Mouse (Mus musculus) erythroblast, embryonic 14.5 days (primary cell): Measurements from ENCODE around the gene Pcsk1n. TPM values are rescaled to one million over a fixed set of nuclear protein-coding genes. Genes with fewer than 3 reads are reported as not detected.
A peak's percentile ranks its signal among the peaks of the same experiment; 100 is the strongest.

Experiments
- H3K27me3 ChIP-seq: 2 replicates; pipeline ENCODE4 v1.6.1; 2012; ENCODE audit warnings: inconsistent platforms; ENCODE audit not compliant: control insufficient read depth
- H3K36me3 ChIP-seq: 2 replicates; pipeline ENCODE4 v1.6.1; 2012; ENCODE audit warnings: mild to moderate bottlenecking, inconsistent platforms; ENCODE audit not compliant: control insufficient read depth
- H3K4me1 ChIP-seq: 2 replicates; pipeline ENCODE4 v1.6.1; 2012; ENCODE audit warnings: inconsistent platforms; ENCODE audit not compliant: control insufficient read depth
- H3K4me3 ChIP-seq: replicated peaks from 2 replicates; pipeline ENCODE3; 2012; ENCODE audit warnings: moderate library complexity, mild to moderate bottlenecking, inconsistent platforms
- H3K9me3 ChIP-seq: 2 replicates; pipeline ENCODE4 v1.6.1; 2012; ENCODE audit warnings: low read length, inconsistent platforms, mixed read lengths; ENCODE audit not compliant: control insufficient read depth
- GATA1 ChIP-seq: IDR thresholded peaks from 2 replicates; pipeline ENCODE4 v1.6.1; 2012; ENCODE audit warnings: low read length, inconsistent platforms, mixed read lengths
- TAL1 ChIP-seq: IDR thresholded peaks from 3 replicates; pipeline ENCODE4 v1.6.1; 2012; ENCODE audit warnings: low read length, inconsistent platforms, mixed read lengths
- polyA plus RNA-seq: library from polyadenylated mRNA; stranded (reverse); fragments of >175 nt; gene quantifications from 2 replicates; pipeline ENCODE4 v1.2.3, GENCODE M21; 2012

Gene Pcsk1n
- polyA plus RNA-seq, 1 experiment = not detected

- TF ChIP-seq GATA1 = no peak
- peaks cover 26% of the 10 kb centered on the region for H3K36me3 ChIP-seq
- H3K4me3 ChIP-seq = no peak overlapping the region
- peaks cover 4% of the 10 kb centered on the region; the same call in 1 of the 2 replicates for H3K9me3 ChIP-seq
- no peaks in the 10 kb centered on the region for H3K27me3 ChIP-seq
- peaks cover 3% of the 10 kb centered on the region for H3K4me1 ChIP-seq
Observed at GRCm38 (mm10) chrX:7936874-7937273, 17.3 kb downstream of the Pcsk1n start.

DNA sequence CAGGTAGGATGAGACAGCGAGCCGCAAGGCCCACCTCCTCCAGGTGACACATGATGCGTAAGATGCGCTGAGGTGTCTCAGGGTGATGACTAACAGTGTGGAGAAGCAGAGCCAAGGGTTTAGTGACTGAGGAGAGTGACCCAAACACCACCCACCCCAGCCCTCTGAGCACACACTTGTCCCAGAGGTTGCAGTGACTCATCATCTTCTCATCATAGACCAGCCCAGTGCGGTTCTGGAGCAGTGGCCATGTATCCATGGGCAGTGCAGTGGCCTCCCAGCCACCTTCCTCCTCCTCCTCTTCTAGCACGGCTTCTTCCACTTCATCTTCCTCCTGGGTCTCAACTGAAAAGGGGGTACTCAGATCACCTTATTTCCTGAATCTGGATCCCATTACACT, 18.0 kb downstream of the Pcsk1n start:
- peaks cover 26% of the 10 kb centered on the region for H3K36me3 ChIP-seq
- no peak overlapping the region for H3K4me3 ChIP-seq
- peaks cover 3% of the 10 kb centered on the region for H3K4me1 ChIP-seq
- peaks cover 4% of the 10 kb centered on the region; the same call in 1 of the 2 replicates for H3K9me3 ChIP-seq
- no peak for TF ChIP-seq GATA1
- TF ChIP-seq TAL1 = no peak
- H3K27me3 ChIP-seq = no peaks in the 10 kb centered on the region

DNA sequence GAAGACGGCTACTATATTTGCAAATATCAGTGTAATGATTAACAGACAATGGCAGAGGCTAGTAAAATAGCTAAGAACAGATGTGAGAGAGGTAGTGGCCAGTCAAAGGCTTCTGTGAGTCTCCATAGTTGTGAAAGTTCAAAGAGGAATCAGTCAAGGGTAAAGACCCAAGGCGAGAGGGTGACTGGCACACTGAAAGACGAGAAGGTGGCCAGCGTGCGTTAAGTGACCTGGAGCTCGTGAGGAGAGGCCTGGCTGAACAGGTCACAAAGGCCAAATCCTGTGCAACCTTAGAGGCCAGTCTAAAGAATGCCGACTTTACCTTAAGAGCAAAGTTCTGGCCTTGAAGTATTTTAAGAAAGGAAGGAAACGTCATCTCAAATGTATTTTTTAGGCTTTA, 26.0 kb downstream of the Pcsk1n start:
- Histone ChIP-seq H3K4me3 (no peak overlapping the region), H3K4me1 (peaks cover 16% of the 10 kb centered on the region), H3K36me3 (peaks cover 4% of the 10 kb centered on the region; the same call in 1 of the 2 replicates), H3K27me3 (no peaks in the 10 kb centered on the region), H3K9me3 (peaks cover 9% of the 10 kb centered on the region)
- TF ChIP-seq TAL1 = no peak
- TF ChIP-seq GATA1 = no peak

GRCm38 (mm10) chrX:7947108-7947899, 27.7 kb downstream of the Pcsk1n start, which contains the start of gene Hdac6:
Gene Hdac6 (minus strand): TSS chrX:7947889.
- no peak for TF ChIP-seq GATA1
- TF ChIP-seq TAL1 = no peak
- H3K36me3 ChIP-seq = no peaks in the 10 kb centered on the region; the same call in 1 of the 2 replicates
- H3K9me3 ChIP-seq = peaks cover 9% of the 10 kb centered on the region
- H3K4me1 ChIP-seq = peaks cover 16% of the 10 kb centered on the region
- peak within 1 kb of the TSS; percentile 74 for H3K4me3 ChIP-seq
- no peaks in the 10 kb centered on the region for H3K27me3 ChIP-seq

DNA sequence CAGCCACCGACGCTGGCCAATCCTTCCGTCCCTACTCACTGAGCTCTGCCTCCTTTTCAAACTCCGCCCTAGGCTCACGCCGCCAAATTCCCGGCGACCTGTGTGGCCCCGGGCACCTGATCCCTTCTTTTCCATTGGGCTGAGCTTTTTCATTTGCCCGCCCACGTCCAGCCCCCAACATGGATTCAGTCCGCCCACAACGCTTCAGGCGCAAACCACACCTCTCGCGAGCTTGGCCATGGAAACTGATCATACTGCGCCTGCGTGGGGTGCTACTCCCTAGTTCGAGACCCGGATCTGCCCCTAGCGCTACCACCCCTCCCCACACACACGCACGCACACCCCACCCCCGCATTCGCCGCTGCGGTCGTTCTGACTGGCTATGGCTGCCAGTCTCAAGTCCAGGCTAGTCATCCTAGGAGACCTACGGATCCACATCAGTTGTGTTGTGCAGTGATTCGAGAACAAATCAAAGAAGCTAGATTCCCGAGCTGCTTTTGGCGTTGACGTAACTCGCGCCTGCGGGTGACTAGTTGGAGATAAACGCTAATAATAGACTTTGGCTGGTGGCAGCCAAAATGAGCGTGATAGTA, 28.4 kb downstream of the Pcsk1n start:
- H3K4me3 ChIP-seq = peak overlapping the region; percentile 74
- H3K27me3 ChIP-seq = no peaks in the 10 kb centered on the region
- H3K4me1 ChIP-seq = peaks cover 16% of the 10 kb centered on the region
- H3K9me3 ChIP-seq = peaks cover 9% of the 10 kb centered on the region
- TF ChIP-seq GATA1 (no peak), TAL1 (no peak)
- H3K36me3 ChIP-seq = no peaks in the 10 kb centered on the region; the same call in 1 of the 2 replicates

GRCm38 (mm10) chrX:7950091-7950490, 30.5 kb downstream of the Pcsk1n start:
- Histone ChIP-seq H3K4me3 (no peak overlapping the region), H3K9me3 (peaks cover 9% of the 10 kb centered on the region), H3K4me1 (peaks cover 16% of the 10 kb centered on the region), H3K27me3 (no peaks in the 10 kb centered on the region), H3K36me3 (no peaks in the 10 kb centered on the region; the same call in 1 of the 2 replicates)
- no peak for TF ChIP-seq GATA1
- TF ChIP-seq TAL1 = no peak

- H3K36me3 ChIP-seq = peaks cover 86% of the 10 kb centered on the region
- H3K4me3 ChIP-seq = no peak overlapping the region
Observed at GRCm38 (mm10) chrX:7958868-7959267, 39.2 kb downstream of the Pcsk1n start.

GRCm38 (mm10) chrX:7963829-7964626, 44.4 kb downstream of the Pcsk1n start:
- H3K9me3 ChIP-seq = no peaks in the 10 kb centered on the region; the same call in 1 of the 2 replicates
- peak overlapping the region; percentile 91 for H3K4me3 ChIP-seq
- no peaks in the 10 kb centered on the region; the same call in 1 of the 2 replicates for H3K27me3 ChIP-seq
- peaks cover 61% of the 10 kb centered on the region for H3K4me1 ChIP-seq
- peaks cover 79% of the 10 kb centered on the region for H3K36me3 ChIP-seq
- TF ChIP-seq GATA1 (no peak), TAL1 (no peak)

More at GRCm38 (mm10) chrX:7958868-7959267, 39.2 kb downstream of the Pcsk1n start:
- H3K27me3 ChIP-seq = no peaks in the 10 kb centered on the region; the same call in 1 of the 2 replicates
- peaks cover 41% of the 10 kb centered on the region for H3K4me1 ChIP-seq
- no peaks in the 10 kb centered on the region; the same call in 1 of the 2 replicates for H3K9me3 ChIP-seq
- no peak for TF ChIP-seq GATA1
- TF ChIP-seq TAL1 = no peak
